Mouse (Mus musculus): ENCODE data around the gene Stard9. TPM values are rescaled to one million over a fixed set of nuclear protein-coding genes. Genes with fewer than 3 reads are reported as not detected.

The Stard9 gene
- 1.2 TPM for total RNA-seq (2023)

GRCm38 (mm10) chr2:120628886-120629735 is at the start of gene Stard9:
Gene Stard9 (plus strand): TSS chr2:120629121.

GRCm38 (mm10) chr2:120608830-120609723 is 19.8 kb upstream of the Stard9 start, which contains the start of the genes Haus2 and Lrrc57:
Gene Haus2 (plus strand): TSS chr2:120609383.
Gene Lrrc57 (minus strand): TSS chr2:120609520.

Other genes with a start within 250 kb of the Stard9 start
- gene Ganc, start 225.2 kb upstream of the Stard9 start, total RNA-seq (2023) = 18.8 TPM
- 64.9 TPM for gene Tmem87a, start 225.0 kb upstream of the Stard9 start, total RNA-seq (2023)
- 0.73 TPM for gene Capn3, start 173.1 kb upstream of the Stard9 start, total RNA-seq (2023)
- 61.8 TPM for gene Zfp106, start 65.3 kb upstream of the Stard9 start, total RNA-seq (2023)
- 23.0 TPM for gene Snap23, start 61.5 kb upstream of the Stard9 start, total RNA-seq (2023)
- 21.7 TPM for gene Haus2, start 19.7 kb upstream of the Stard9 start, total RNA-seq (2023)
- 12.3 TPM for gene Lrrc57, start 19.6 kb upstream of the Stard9 start, total RNA-seq (2023)
- 28.8 TPM for gene Cdan1, start 221.0 kb downstream of the Stard9 start, total RNA-seq (2023)
- 10.1 TPM for gene Ttbk2, start 221.5 kb downstream of the Stard9 start, total RNA-seq (2023)